Mouse (Mus musculus) cortical plate, adult 2 months (tissue): ENCODE data around the gene Nmnat2.

Experiments
- CTCF ChIP-seq: fragments of 200-500 bp; IDR thresholded peaks from 2 replicates; pipeline ENCODE4 v1.5.1; 2011; ENCODE audit warnings: mild to moderate bottlenecking, control low read depth, low read length; ENCODE audit not compliant: insufficient read depth; ENCODE audit errors: extremely low read depth
- POLR2A ChIP-seq: fragments of 200-500 bp; IDR thresholded peaks from 2 replicates; pipeline ENCODE4 v1.6.1; 2011; ENCODE audit warnings: mild to moderate bottlenecking, low read length, control low read depth; ENCODE audit not compliant: insufficient read depth; ENCODE audit errors: extremely low read depth

GRCm38 (mm10) chr1:152973421-152973820 is 18.6 kb downstream of the Nmnat2 start:
- no peak for TF ChIP-seq CTCF
- no peak for TF ChIP-seq POLR2A
